Mouse (Mus musculus) cerebellum, postnatal 4 days (tissue): ENCODE measurements around the gene Sdr39u1.
A peak's percentile ranks its signal among the peaks of the same experiment; 100 is the strongest.

ENCODE experiments used
- DNase-seq, 2 experiments: peaks; one replicate each; pipeline ENCODE4 v3.0.0; 2022; ENCODE audit warnings: low spot score in 2 of 2, mixed read lengths in 1 of 2

Sdr39u1 gene

DNA sequence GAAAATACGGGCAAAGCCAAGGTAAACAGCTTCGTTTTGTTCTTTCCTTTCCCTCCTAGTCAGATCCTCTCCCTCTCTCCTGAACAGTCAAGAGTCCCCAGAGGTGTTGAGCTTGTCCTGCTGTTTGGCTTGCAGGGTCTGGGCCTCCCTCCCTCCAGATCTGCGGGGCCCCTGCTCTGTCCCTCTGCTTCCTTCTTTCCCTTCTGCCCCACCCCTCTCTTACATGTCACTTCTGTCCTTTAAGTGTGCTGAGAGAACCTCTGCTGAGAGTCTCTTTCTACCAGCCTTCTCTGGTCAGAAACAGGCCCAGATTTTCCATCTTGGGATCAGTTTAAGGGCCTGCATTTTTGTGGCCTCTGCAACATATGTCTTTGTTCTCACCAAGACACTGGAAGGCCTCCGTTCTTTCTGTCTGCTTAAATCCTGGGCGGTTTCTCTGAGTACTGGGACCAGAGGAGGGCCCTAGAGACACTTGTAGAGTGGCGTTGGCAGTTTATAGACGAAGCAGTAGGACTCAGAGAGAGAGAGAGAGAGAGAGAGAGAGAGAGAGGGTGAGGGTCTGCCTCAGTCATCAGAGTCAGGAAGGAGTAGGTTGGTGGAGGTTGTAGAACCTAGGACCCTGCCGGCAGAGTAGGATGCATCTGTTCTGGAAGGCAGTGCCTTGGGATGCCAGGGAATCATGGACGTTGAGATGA is 45.5 kb downstream of the Sdr39u1 start:
- DNase-seq: no peak

DNA sequence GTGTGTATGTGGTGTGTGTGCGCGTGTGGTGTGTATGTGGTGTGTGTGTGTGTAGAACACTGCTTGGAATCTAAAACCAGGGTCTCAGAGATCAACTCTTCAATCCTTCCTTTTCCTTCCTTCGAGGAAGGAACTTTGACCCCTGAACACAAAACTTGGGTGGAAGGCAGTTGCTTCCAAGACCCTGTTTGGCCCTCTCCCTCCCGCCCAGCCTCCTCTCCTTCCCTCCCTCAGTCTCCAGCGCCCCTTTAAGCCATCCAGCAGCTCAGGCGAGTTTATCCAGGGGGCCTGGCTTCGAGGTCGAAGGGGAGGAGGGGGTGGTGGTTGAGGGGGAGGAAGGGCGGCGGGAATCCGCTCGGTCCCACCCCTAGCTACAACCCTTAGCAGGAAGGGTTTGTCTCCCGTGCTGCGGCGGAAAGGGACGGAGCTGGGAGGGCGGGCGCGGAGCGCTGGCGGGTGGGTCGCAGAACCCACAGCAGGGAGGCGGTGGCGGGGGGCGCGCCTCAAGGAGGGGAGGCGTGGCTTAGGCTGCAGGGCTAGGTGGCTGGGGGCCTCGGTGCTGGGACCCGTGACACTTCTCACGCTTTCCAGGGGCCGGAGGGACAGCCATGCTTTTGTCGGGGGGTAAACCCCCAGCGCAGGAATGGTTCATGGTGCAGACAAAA is 46.3 kb downstream of the Sdr39u1 start, which contains the start of gene Nynrin:
Gene Nynrin, plus strand, starts transcription at position 390 of the 665 bp plus-strand sequence.
- DNase-seq: peak; percentile 47 to 56

DNA sequence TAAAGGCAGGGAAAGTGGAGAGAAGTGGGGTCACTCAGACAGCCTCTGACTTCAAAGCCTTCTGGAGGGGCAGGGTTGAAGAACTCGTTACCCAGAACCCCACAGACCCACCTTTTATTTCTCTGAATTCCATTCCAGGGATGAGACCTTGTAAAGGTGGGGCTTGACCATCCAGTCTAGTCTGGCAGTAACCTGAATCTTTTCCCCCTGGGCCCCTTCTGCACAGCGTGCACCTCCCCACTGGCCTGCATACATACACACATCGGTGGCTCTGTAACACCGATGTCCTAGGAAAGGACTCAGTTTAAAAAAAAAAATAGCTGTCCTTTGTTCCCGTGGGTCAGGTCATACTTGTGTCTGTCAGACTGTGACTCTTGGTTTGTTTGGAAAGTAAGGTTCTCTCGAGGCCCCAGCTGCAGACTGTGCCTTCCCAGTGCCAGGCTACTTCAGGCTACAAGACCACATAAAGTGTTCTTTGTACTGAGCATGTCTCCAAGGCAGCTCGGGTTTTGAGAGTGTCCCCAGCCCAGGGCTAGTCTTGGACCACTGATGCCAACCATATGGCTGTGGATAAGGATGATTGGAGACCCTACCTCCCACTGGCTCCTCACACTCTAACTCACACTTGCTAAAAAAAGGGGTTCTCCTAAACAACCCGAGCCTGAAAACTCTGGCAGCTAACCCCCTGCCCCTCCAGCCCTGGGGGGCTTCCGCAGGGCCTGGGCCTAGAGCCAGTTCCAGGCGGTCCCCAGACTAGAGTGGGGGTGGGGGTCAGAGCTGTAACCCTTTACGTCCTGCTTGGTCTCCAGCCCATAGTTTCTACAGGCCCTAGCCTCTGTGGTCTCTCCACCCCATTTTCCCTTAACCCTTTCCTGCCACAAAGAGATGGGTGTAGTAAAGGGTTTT is 47.2 kb downstream of the Sdr39u1 start:
- peak in 1 of 2 experiments; percentile 59 for DNase-seq

DNA sequence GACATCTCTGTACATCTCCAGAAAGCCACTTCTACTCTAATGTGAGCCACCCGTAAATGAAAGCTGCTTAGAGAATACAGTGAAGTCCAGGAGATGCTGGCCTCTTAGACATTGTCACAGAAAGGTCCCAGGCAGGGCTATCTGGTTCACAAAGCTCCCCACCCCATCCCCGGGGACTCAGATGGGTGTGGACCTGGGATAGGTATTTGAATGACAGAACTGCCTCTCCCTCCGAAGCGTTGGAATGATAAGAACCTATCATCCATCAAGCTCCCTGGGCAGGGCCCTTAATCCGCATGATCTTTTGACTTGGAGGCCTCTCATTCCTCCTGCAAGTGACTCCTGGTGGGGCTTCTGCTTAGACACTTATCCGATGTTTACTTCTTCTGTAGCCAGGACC is 49.2 kb downstream of the Sdr39u1 start:
- no peak for DNase-seq
